Comparison of ENCODE assay signal across 7 mouse cellular contexts in the genomic region with DNA sequence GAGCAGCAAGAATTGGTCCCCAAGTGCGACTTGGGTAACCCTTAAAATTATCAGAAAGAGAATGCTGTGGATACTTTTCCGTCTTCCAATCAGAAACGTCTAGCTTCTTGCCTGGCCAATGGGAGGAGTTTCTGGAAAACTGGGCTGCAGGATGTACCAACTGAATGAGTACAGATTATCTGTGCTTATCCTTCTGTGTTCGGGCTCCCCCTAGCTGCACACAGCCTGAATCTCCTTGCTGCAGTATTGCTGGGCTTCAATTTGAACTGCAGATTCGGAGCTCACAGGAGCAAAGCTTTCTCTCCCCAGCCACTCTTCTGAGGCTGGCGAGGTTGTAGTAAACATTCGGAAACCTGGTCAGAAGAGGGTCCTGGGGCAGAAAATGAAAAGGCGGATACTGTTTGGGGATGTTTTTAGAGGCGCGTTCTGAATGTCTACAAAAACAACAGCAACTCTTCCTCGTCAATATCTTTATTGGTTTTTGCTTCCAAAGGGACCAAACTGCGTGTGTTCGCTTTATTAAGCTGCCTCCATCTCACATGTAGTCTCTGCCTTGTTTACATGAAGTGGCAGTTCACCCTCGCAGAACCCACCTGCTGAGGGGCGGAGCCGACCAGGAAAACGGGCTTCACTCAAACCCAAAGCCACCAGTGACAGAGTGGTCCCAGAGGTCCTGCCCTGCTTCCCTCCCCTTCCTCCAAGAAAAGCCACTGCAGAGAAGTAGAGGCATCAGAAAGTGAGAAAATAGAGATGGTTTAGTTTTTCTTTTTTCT.
DNase-seq lines count a peak whose midpoint lies in the region; ATAC-seq lines count a peak whose summit lies in the region.

No protein-coding gene starts in this region.

- H3K9me3 ChIP-seq in embryonic facial prominence, embryonic 14.5 days (ENCODE audit: control insufficient read depth, low read length), result no peaks in the 10 kb centered on the region
- no peaks in the 10 kb centered on the region for H3K9me3 ChIP-seq in limb, embryonic 11.5 days (ENCODE audit: control insufficient read depth, low read length)
- no peaks in the 10 kb centered on the region for H3K9me3 ChIP-seq in midbrain, embryonic 16.5 days (replicated peaks; ENCODE audit: control insufficient read depth, low read length, poor library complexity, severe bottlenecking)

- WGBS in embryonic facial prominence, embryonic 14.5 days, result 19% methylated on average over 17 of the region's 17 CpGs
- 24% methylated on average over 17 of the region's 17 CpGs for WGBS in limb, embryonic 11.5 days
- WGBS in midbrain, embryonic 16.5 days, result 17% methylated on average over 17 of the region's 17 CpGs

- peak; percentile 97 for ATAC-seq in embryonic facial prominence, embryonic 14.5 days (ENCODE audit: low read depth)
- ATAC-seq in limb, embryonic 11.5 days (ENCODE audit: insufficient number of reproducible peaks, low FRiP score, low TSS enrichment, low read depth), result peak; percentile 93
- peak; percentile 98 for ATAC-seq in midbrain, embryonic 16.5 days

- no peak overlapping the region for H3K27ac ChIP-seq in embryonic facial prominence, embryonic 14.5 days (replicated peaks; ENCODE audit: low read depth, low read length)
- no peak overlapping the region for H3K27ac ChIP-seq in limb, embryonic 11.5 days (replicated peaks; ENCODE audit: low read depth, low read length)
- H3K27ac ChIP-seq in midbrain, embryonic 16.5 days (ENCODE audit: low read length), result peak overlapping the region; percentile 65

- peak; percentile 20 to 37 for DNase-seq in adrenal gland, postnatal 4 days (ENCODE audit: low spot score in 2 of 2)
- peak; percentile 94 for DNase-seq in embryonic facial prominence, embryonic 14.5 days (ENCODE audit: low spot score)
- DNase-seq in heart, adult 9 months (ENCODE audit: low spot score in 2 of 2), result peak; percentile 4 to 11
- peak; percentile 78 for DNase-seq in kidney, adult 9 months
- DNase-seq in limb, embryonic 11.5 days (ENCODE audit: low spot score), result peak; percentile 81
- DNase-seq in testis, postnatal 14 days (ENCODE audit: low spot score), result peak; percentile 58

- no peaks in the 10 kb centered on the region for H3K36me3 ChIP-seq in embryonic facial prominence, embryonic 14.5 days (ENCODE audit: control insufficient read depth, insufficient read depth, low read length)
- H3K36me3 ChIP-seq in limb, embryonic 11.5 days (ENCODE audit: control insufficient read depth, insufficient read depth, low read length), result no peaks in the 10 kb centered on the region
- no peaks in the 10 kb centered on the region for H3K36me3 ChIP-seq in midbrain, embryonic 16.5 days (ENCODE audit: control insufficient read depth, insufficient read depth, low read length)

- H3K4me3 ChIP-seq in embryonic facial prominence, embryonic 14.5 days (ENCODE audit: low read depth, low read length), result peak overlapping the region; percentile 24
- no peak overlapping the region for H3K4me3 ChIP-seq in limb, embryonic 11.5 days (ENCODE audit: low read depth, low read length)
- peak overlapping the region; percentile 33 for H3K4me3 ChIP-seq in midbrain, embryonic 16.5 days (ENCODE audit: low read depth, low read length)

- H3K4me2 ChIP-seq in embryonic facial prominence, embryonic 14.5 days (ENCODE audit: low read depth, low read length), result peak overlapping the region; percentile 57
- H3K4me2 ChIP-seq in limb, embryonic 11.5 days (ENCODE audit: low read depth, severe bottlenecking), result peak overlapping the region; percentile 42; the same call in 1 of the 2 replicates
- peak overlapping the region; percentile 60 for H3K4me2 ChIP-seq in midbrain, embryonic 16.5 days (ENCODE audit: low read length)

- H3K4me1 ChIP-seq in embryonic facial prominence, embryonic 14.5 days (ENCODE audit: control insufficient read depth, insufficient read depth, low read length), result no peaks in the 10 kb centered on the region
- H3K4me1 ChIP-seq in limb, embryonic 11.5 days (ENCODE audit: control insufficient read depth, insufficient read depth, low read length), result no peaks in the 10 kb centered on the region
- H3K4me1 ChIP-seq in midbrain, embryonic 16.5 days (ENCODE audit: control insufficient read depth, insufficient read depth, low read length), result peaks cover 5% of the 10 kb centered on the region; the same call in 1 of the 2 replicates

- H3K27me3 ChIP-seq in embryonic facial prominence, embryonic 14.5 days (replicated peaks; ENCODE audit: control insufficient read depth, insufficient read depth, low read length), result no peaks in the 10 kb centered on the region
- no peaks in the 10 kb centered on the region for H3K27me3 ChIP-seq in limb, embryonic 11.5 days (ENCODE audit: control insufficient read depth, insufficient read depth, low read length)
- H3K27me3 ChIP-seq in midbrain, embryonic 16.5 days (ENCODE audit: control insufficient read depth, insufficient read depth, low read depth, low read length), result no peaks in the 10 kb centered on the region

- H3K9ac ChIP-seq in embryonic facial prominence, embryonic 14.5 days (ENCODE audit: low read depth, low read length), result peak overlapping the region; percentile 20; the same call in 1 of the 2 replicates
- H3K9ac ChIP-seq in limb, embryonic 11.5 days (ENCODE audit: low read length), result no peak overlapping the region
- peak overlapping the region; percentile 49; the same call in 1 of the 2 replicates for H3K9ac ChIP-seq in midbrain, embryonic 16.5 days (ENCODE audit: low read depth, low read length)

Comparison
In these comparisons a context has a peak if more than half of its experiments do, and no peak if none do; other contexts are left out.
1. DNase-seq: peak in every context shown above with its lines; median percentile 94 in embryonic facial prominence, embryonic 14.5 days; 81 in limb, embryonic 11.5 days; 78 in kidney, adult 9 months; 58 in testis, postnatal 14 days; 28 in adrenal gland, postnatal 4 days; 8 in heart, adult 9 months.